Mouse (Mus musculus): ENCODE results near the gene Ntm.

DNA sequence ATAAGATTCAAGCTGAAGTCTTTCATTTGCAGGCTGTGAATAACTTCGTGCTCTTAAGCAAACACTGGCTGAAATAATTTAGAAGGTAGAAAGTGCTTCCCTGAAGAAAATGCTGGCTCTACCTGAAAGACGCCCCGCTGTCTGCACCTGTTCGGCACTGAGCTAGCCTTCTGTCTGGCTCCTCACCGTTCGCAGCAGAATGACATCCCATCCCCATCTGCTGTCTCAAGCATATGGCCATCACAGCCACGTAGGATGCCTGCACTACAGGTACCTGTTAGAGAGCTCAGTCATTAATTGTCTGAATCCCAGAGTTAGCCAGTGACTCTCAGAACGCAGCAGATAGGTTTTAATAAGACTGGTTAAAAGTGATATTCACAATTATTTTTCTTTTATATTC is 412.4 kb downstream of the Ntm start:
- TF ChIP-seq EP300 (IDR thresholded peaks at IDR 0.05; ENCODE audit: insufficient read depth, low read depth, low read length), result no peak
- TF ChIP-seq POLR2A (IDR thresholded peaks at IDR 0.05; ENCODE audit: insufficient read depth, low read depth, low read length), result no peak

Measured in heart, adult 2 months (tissue).